Mouse (Mus musculus) layer of hippocampus, postnatal 10 days (tissue): ENCODE measurements around the gene Gjc1. TPM values are rescaled to one million over a fixed set of nuclear protein-coding genes. Genes with fewer than 3 reads are reported as not detected.

ENCODE experiments used
- DNase-seq, 2 experiments: peaks; one replicate each; pipeline ENCODE4 v3.0.0; 2021; ENCODE audit warnings: low spot score in 2 of 2
- total RNA-seq, 2 experiments: library from RNA; stranded (reverse); gene quantifications; 2 replicates each; pipeline ENCODE4 v1.2.3; 2021

The Gjc1 gene
- total RNA-seq, 2 experiments from 2014 or later: 15.4 to 17.6 TPM

DNA sequence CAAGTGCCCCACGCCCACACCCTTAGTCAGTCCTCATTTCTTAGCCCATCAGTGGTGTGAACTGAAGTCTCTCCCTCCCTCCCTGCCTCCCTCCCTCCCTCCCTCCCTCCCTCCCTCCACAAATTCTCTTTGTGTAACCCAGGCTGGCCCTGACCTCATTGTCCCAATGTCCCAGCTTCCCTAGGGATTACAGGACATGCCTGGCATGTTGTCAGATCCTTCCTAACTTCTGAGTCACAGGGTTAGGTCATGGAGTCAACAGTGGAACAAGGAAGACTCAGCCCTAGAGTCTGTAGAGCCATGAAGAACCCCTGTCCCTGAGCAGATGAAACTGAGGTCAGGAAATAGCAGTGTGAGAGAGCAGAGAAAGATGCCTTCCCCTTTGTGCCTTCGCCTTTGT is 69.8 kb downstream of the Gjc1 start:
- no peak for DNase-seq

Other genes starting within 250 kb of the Gjc1 start
- 1 to 10 TPM; 6.0 to 7.1 TPM for gene Gm11627, start 240.2 kb downstream of the Gjc1 start, total RNA-seq
- 10 to 100 TPM in 1 of 2 experiments, 1 to 10 TPM in 1; 9.3 to 10.2 TPM for gene Fzd2, start 215.3 kb downstream of the Gjc1 start, total RNA-seq
- not detected for gene Meioc, start 156.0 kb downstream of the Gjc1 start, total RNA-seq
- gene Ccdc43, start 121.9 kb downstream of the Gjc1 start, total RNA-seq: 10 to 100 TPM; 28.3 to 36.1 TPM
- 100 to 1,000 TPM; 130 to 149 TPM for gene Adam11, start 58.3 kb downstream of the Gjc1 start, total RNA-seq
- gene Higd1b, start 16.1 kb upstream of the Gjc1 start, total RNA-seq: 10 to 100 TPM in 1 of 2 experiments, 1 to 10 TPM in 1; 9.3 to 11.1 TPM
- 100 to 1,000 TPM; 105 to 117 TPM for gene Eftud2, start 61.3 kb upstream of the Gjc1 start, total RNA-seq
- 1 to 10 TPM; 1.1 to 1.4 TPM for gene Ccdc103, start 61.5 kb upstream of the Gjc1 start, total RNA-seq
- gene Fam187a, start 65.5 kb upstream of the Gjc1 start, total RNA-seq: not detected
- 100 to 1,000 TPM; 273 to 295 TPM for gene Gfap, start 81.2 kb upstream of the Gjc1 start, total RNA-seq
- gene Kif18b, start 105.4 kb upstream of the Gjc1 start, total RNA-seq: 1 to 10 TPM; 2.6 TPM
- gene C1ql1, start 127.0 kb upstream of the Gjc1 start, total RNA-seq: 10 to 100 TPM; 32.3 to 37.5 TPM
- 10 to 100 TPM; 79.7 to 87.3 TPM for gene Nmt1, start 208.5 kb upstream of the Gjc1 start, total RNA-seq
- 100 to 1,000 TPM; 117 to 118 TPM for gene Dcakd, start 208.6 kb upstream of the Gjc1 start, total RNA-seq